Comparison of ENCODE assay signal across 18 mouse cellular contexts in the genomic region with DNA sequence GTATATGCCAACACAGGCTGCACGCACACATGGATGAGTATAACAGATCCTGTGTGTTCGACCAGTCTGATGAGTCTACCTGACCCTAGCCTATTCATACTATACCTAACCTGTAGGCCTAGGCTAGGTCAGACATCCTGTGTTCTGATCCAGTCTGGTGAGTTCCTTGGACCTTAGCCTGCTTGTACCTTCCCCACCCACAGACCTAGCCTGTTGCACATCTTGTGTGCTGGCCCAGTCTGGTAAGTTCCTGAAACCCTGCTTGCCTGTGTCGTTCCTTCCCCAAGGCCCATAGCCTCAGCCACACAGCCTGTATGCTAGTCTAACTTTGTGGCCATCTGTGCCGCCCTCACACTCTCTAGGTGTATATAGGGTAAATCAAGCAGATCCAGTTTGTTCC. TPM values are rescaled to one million over a fixed set of nuclear protein-coding genes. Genes with fewer than 3 reads are reported as not detected.
"Had no signal": no experiment of that assay in that cellular context is flagged by ENCODE, and none has a peak within 500 bp of the region (broad histone marks: within the 10 kb centered on the region; RNA-seq: fewer than 3 reads in every experiment).

No protein-coding gene starts in this region.

- DNase-seq: gastrocnemius, adult 2 months; gastrocnemius, postnatal 10 days; gastrocnemius, postnatal 25 days; heart, adult 11 months; heart, adult 2 months; heart, postnatal 10 days; kidney, adult 11 months; kidney, adult 8-10 months; kidney, postnatal 10 days; kidney, postnatal 25 days; kidney, postnatal 4 days; liver; liver, embryonic 13.5 days had no signal

- ATAC-seq: hindbrain, postnatal 0 days; intestine, embryonic 16.5 days had no signal

RNA-seq across cellular contexts. Expression of a gene that starts 45.1 kb away (rescaled TPM):
- total RNA-seq: gastrocnemius, postnatal 10 days; hematopoietic stem cell, adult 5-6 weeks; layer of hippocampus, postnatal 10 days; left cerebral cortex, postnatal 14 days had no signal
